Mouse (Mus musculus) cortical plate, adult 2 months (tissue): Measurements from ENCODE around the gene Vmn2r24.

ENCODE experiments used
- CTCF ChIP-seq: fragments of 200-500 bp; IDR thresholded peaks from 2 replicates; pipeline ENCODE4 v1.5.1; 2011; ENCODE audit warnings: mild to moderate bottlenecking, control low read depth, low read length; ENCODE audit not compliant: insufficient read depth; ENCODE audit errors: extremely low read depth
- POLR2A ChIP-seq: fragments of 200-500 bp; IDR thresholded peaks from 2 replicates; pipeline ENCODE4 v1.6.1; 2011; ENCODE audit warnings: mild to moderate bottlenecking, low read length, control low read depth; ENCODE audit not compliant: insufficient read depth; ENCODE audit errors: extremely low read depth

DNA sequence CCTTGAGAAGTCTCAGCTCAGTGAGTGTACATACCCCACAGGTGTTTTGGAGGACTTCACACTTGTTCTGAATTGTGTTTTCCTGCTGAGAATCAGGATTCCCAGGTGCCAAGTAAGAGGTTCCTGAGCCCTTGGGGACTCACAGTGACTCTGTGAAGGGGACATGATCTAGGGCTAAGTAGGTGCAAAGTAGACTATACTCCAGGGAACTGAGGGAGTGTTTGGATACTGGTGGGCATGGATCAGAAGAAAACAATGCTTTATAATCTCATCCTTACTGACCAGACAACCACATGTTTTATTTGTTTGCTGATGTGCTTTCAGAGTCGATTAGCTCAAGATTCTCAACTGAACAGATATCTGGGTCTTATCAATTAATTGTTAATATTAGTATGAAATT, at the start of gene Vmn2r24:
- TF ChIP-seq POLR2A: no peak
- TF ChIP-seq CTCF: no peak
